Mouse (Mus musculus) intestine, embryonic 15.5 days (tissue): ENCODE data around the gene Mss51. TPM values are rescaled to one million over a fixed set of nuclear protein-coding genes. Genes with fewer than 3 reads are reported as not detected.

Experiments used
- ATAC-seq: fragments of 200-750 bp; cut with Nextera tagmentation; 2 replicates; pipeline ENCODE4 v1.8.0; 2017; ENCODE audit warnings: moderate TSS enrichment, moderate library complexity
- H3K27ac ChIP-seq: fragments of 300-500 bp; sonication (generic); 2 replicates; pipeline ENCODE4 v1.5.1; 2015; ENCODE audit warnings: mild to moderate bottlenecking, inconsistent platforms
- H3K27me3 ChIP-seq: fragments of 300-500 bp; sonication (generic); replicated peaks from 2 replicates; pipeline ENCODE4 v1.6.1; 2015; ENCODE audit warnings: inconsistent platforms
- H3K36me3 ChIP-seq: fragments of 300-500 bp; sonication (generic); 2 replicates; pipeline ENCODE4 v1.6.1; 2015; ENCODE audit warnings: inconsistent platforms
- H3K4me1 ChIP-seq: fragments of 300-500 bp; sonication (generic); replicated peaks from 2 replicates; pipeline ENCODE4 v1.6.1; 2015; ENCODE audit warnings: inconsistent platforms
- H3K4me2 ChIP-seq: fragments of 300-500 bp; sonication (generic); replicated peaks from 2 replicates; pipeline ENCODE4 v1.6.1; 2015; ENCODE audit warnings: mild to moderate bottlenecking, inconsistent platforms
- H3K4me3 ChIP-seq: fragments of 300-500 bp; sonication (generic); replicated peaks from 2 replicates; pipeline ENCODE4 v1.5.1; 2015; ENCODE audit warnings: inconsistent platforms
- H3K9ac ChIP-seq: fragments of 300-500 bp; sonication (generic); 2 replicates; pipeline ENCODE4 v1.6.1; 2015; ENCODE audit warnings: inconsistent platforms
- H3K9me3 ChIP-seq: fragments of 300-500 bp; sonication (generic); 2 replicates; pipeline ENCODE4 v1.6.1; 2016; ENCODE audit warnings: inconsistent platforms
- WGBS: fragments of 180-500 bp; shearing (Covaris S2); methylation state at CpG from one replicate; pipeline ENCODE4 v1.1.7; 2015; 5-methylcytosine and 5-hydroxymethylcytosine counted together
- polyA plus RNA-seq: library from polyadenylated mRNA; unstranded; fragments of >200 nt; fragmentation: Nextera tagmentation; extraction: Ambion mirVana; gene quantifications from 2 replicates; pipeline ENCODE4 v1.2.1, GENCODE M21; 2015

The Mss51 gene
- polyA plus RNA-seq, 1 experiment from 2014 or later: 0.54 TPM

GRCm38 (mm10) chr14:20442252-20442651 lies 54.4 kb downstream of the Mss51 start:
- Histone ChIP-seq H3K4me1 (no peaks in the 10 kb centered on the region), H3K4me2 (no peak overlapping the region), H3K4me3 (no peak overlapping the region), H3K9ac (no peak overlapping the region), H3K27ac (no peak overlapping the region), H3K36me3 (no peaks in the 10 kb centered on the region), H3K27me3 (no peaks in the 10 kb centered on the region), H3K9me3 (no peaks in the 10 kb centered on the region)
- no peak for ATAC-seq
- WGBS: 73% methylated on average over 17 of the region's 17 CpGs

- no peaks in the 10 kb centered on the region for H3K36me3 ChIP-seq
- H3K9me3 ChIP-seq: no peaks in the 10 kb centered on the region
- no peak overlapping the region for H3K4me3 ChIP-seq
- ATAC-seq: no peak
- H3K4me2 ChIP-seq: no peak overlapping the region
- no peaks in the 10 kb centered on the region for H3K27me3 ChIP-seq
- H3K4me1 ChIP-seq: no peaks in the 10 kb centered on the region
- H3K9ac ChIP-seq: no peak overlapping the region
- no peak overlapping the region for H3K27ac ChIP-seq
- 63% methylated on average over 6 of the region's 6 CpGs for WGBS
These were observed 59.7 kb downstream of the Mss51 start for GRCm38 (mm10) chr14:20436976-20437375.

Other genes with a start within 250 kb of the Mss51 start
- 6.0 and 11.0 TPM in 2 replicates for gene Kcnk16, start 227.7 kb downstream of the Mss51 start, polyA plus RNA-seq
- 15.8 and 17.8 TPM in 2 replicates for gene Nudt13, start 202.2 kb downstream of the Mss51 start, polyA plus RNA-seq
- gene Ecd, start 148.8 kb downstream of the Mss51 start, polyA plus RNA-seq: 44.1 and 45.9 TPM in 2 replicates
- 29.0 and 31.1 TPM in 2 replicates for gene Fam149b, start 148.7 kb downstream of the Mss51 start, polyA plus RNA-seq
- 128 and 134 TPM in 2 replicates for gene Dnajc9, start 108.0 kb downstream of the Mss51 start, polyA plus RNA-seq
- 97.9 and 100 TPM in 2 replicates for gene Mrps16, start 103.3 kb downstream of the Mss51 start, polyA plus RNA-seq
- 0.18 and 0.28 TPM in 2 replicates for gene Cfap70, start 44.7 kb downstream of the Mss51 start, polyA plus RNA-seq
- gene Anxa7, start 16.8 kb downstream of the Mss51 start, polyA plus RNA-seq: 45.5 and 47.0 TPM in 2 replicates
- 37.9 and 38.8 TPM in 2 replicates for gene Ppp3cb, start 49.7 kb upstream of the Mss51 start, polyA plus RNA-seq
- 3.8 and 4.4 TPM in 2 replicates for gene Usp54, start 144.2 kb upstream of the Mss51 start, polyA plus RNA-seq
- gene Myoz1, start 159.6 kb upstream of the Mss51 start, polyA plus RNA-seq: 0.13 and 0.57 TPM in 2 replicates
- 0.13 and 0.52 TPM in 2 replicates for gene Synpo2l, start 171.5 kb upstream of the Mss51 start, polyA plus RNA-seq
- 82.8 and 96.2 TPM in 2 replicates for gene Sec24c, start 177.4 kb upstream of the Mss51 start, polyA plus RNA-seq
- 21.2 and 22.8 TPM in 2 replicates for gene Fut11, start 198.1 kb upstream of the Mss51 start, polyA plus RNA-seq
- 191 and 227 TPM in 2 replicates for gene Chchd1, start 206.1 kb upstream of the Mss51 start, polyA plus RNA-seq
- gene Zswim8, start 210.7 kb upstream of the Mss51 start, polyA plus RNA-seq: 21.2 and 23.5 TPM in 2 replicates
- gene Ndst2, start 237.7 kb upstream of the Mss51 start, polyA plus RNA-seq: 20.4 and 21.9 TPM in 2 replicates